9 mouse cellular contexts compared by ENCODE assay signal in genomic region chr3:21530862-21531261, GRCm38 (mm10).
DNase-seq lines count a peak whose midpoint lies in the region; ATAC-seq and TF ChIP-seq lines count a peak whose summit lies in the region.
"Had no signal": no experiment of that assay in that cellular context is flagged by ENCODE, and none has a peak within 500 bp of the region (broad histone marks: within the 10 kb centered on the region; RNA-seq: fewer than 3 reads in every experiment).

No protein-coding gene starts in this region.

- no peak overlapping the region for H3K27ac ChIP-seq in limb, embryonic 11.5 days (replicated peaks; ENCODE audit: low read depth, low read length)
- H3K27ac ChIP-seq in limb, embryonic 10.5 days: no peak overlapping the region
- 0 out of 2 replicates have a peak overlapping the region, but pooled peaks have one; percentile 29 for H3K27ac ChIP-seq in heart, embryonic 11.5 days (ENCODE audit: low read depth, low read length)
- 0 out of 2 replicates have a peak overlapping the region, but pooled peaks have one; percentile 13 for H3K27ac ChIP-seq in limb, embryonic 14.5 days (replicated peaks; ENCODE audit: low read depth, low read length)
- no peak overlapping the region for H3K27ac ChIP-seq in hindbrain, embryonic 10.5 days
- H3K27ac ChIP-seq: limb, embryonic 12.5 days had no signal

- TF ChIP-seq POLR2A in limb, embryonic 14.5 days (IDR thresholded peaks at IDR 0.05; ENCODE audit: borderline replicate concordance, extremely low read depth, insufficient read depth, insufficient read length): no peak

- H3K9me3 ChIP-seq in limb, embryonic 11.5 days (ENCODE audit: control insufficient read depth, low read length): no peaks in the 10 kb centered on the region
- no peaks in the 10 kb centered on the region for H3K9me3 ChIP-seq in limb, embryonic 10.5 days (replicated peaks)
- no peaks in the 10 kb centered on the region for H3K9me3 ChIP-seq in heart, embryonic 11.5 days (replicated peaks; ENCODE audit: control insufficient read depth, low read length)
- no peaks in the 10 kb centered on the region for H3K9me3 ChIP-seq in limb, embryonic 14.5 days (ENCODE audit: control insufficient read depth, low read length)
- no peaks in the 10 kb centered on the region for H3K9me3 ChIP-seq in hindbrain, embryonic 10.5 days
- H3K9me3 ChIP-seq: limb, embryonic 12.5 days had no signal

- no peak overlapping the region for H3K9ac ChIP-seq in limb, embryonic 11.5 days (ENCODE audit: low read length)
- no peak overlapping the region for H3K9ac ChIP-seq in heart, embryonic 11.5 days (ENCODE audit: low read depth, low read length)
- H3K9ac ChIP-seq in limb, embryonic 14.5 days (ENCODE audit: low read depth, low read length, severe bottlenecking): no peak overlapping the region
- H3K9ac ChIP-seq: limb, embryonic 12.5 days had no signal

- peak; percentile 47 for DNase-seq in limb, embryonic 11.5 days (ENCODE audit: low spot score)
- DNase-seq in limb, embryonic 10.5 days (ENCODE audit: low spot score): no peak
- peak; percentile 49 for DNase-seq in limb, embryonic 14.5 days (ENCODE audit: low spot score)
- DNase-seq in thymus, postnatal 36 days: peak; percentile 26 to 36
- DNase-seq in MN1 (ENCODE audit: low spot score): no peak
- DNase-seq in layer of hippocampus, postnatal 10 days (ENCODE audit: low spot score in 2 of 2): no peak
- DNase-seq in hindbrain, embryonic 10.5 days (ENCODE audit: low spot score): no peak

- no peak for ATAC-seq in limb, embryonic 11.5 days (ENCODE audit: insufficient number of reproducible peaks, low FRiP score, low TSS enrichment, low read depth)
- ATAC-seq in heart, embryonic 11.5 days (replicated peaks; ENCODE audit: insufficient number of reproducible peaks, low FRiP score, low TSS enrichment): no peak
- ATAC-seq in limb, embryonic 14.5 days (ENCODE audit: low FRiP score, low read depth): peak; percentile 50; the same call in 1 of the 2 replicates

- H3K27me3 ChIP-seq in limb, embryonic 11.5 days (ENCODE audit: control insufficient read depth, insufficient read depth, low read length): no peaks in the 10 kb centered on the region
- H3K27me3 ChIP-seq in limb, embryonic 10.5 days (ENCODE audit: low read depth, poor library complexity, severe bottlenecking): no peaks in the 10 kb centered on the region
- H3K27me3 ChIP-seq in heart, embryonic 11.5 days (ENCODE audit: control insufficient read depth, insufficient read depth, low read length): no peaks in the 10 kb centered on the region
- H3K27me3 ChIP-seq in limb, embryonic 14.5 days (ENCODE audit: control insufficient read depth, insufficient read depth, low read length): no peaks in the 10 kb centered on the region
- H3K27me3 ChIP-seq in hindbrain, embryonic 10.5 days (ENCODE audit: insufficient read depth, poor library complexity, severe bottlenecking): no peaks in the 10 kb centered on the region
- H3K27me3 ChIP-seq: limb, embryonic 12.5 days had no signal

- H3K4me3 ChIP-seq in limb, embryonic 11.5 days (ENCODE audit: low read depth, low read length): no peak overlapping the region
- no peak overlapping the region for H3K4me3 ChIP-seq in limb, embryonic 10.5 days
- no peak overlapping the region for H3K4me3 ChIP-seq in heart, embryonic 11.5 days (ENCODE audit: low read depth, low read length)
- no peak overlapping the region for H3K4me3 ChIP-seq in limb, embryonic 14.5 days (replicated peaks; ENCODE audit: low read length)
- H3K4me3 ChIP-seq in hindbrain, embryonic 10.5 days: no peak overlapping the region
- H3K4me3 ChIP-seq: limb, embryonic 12.5 days had no signal

- no peak overlapping the region for H3K4me2 ChIP-seq in limb, embryonic 11.5 days (ENCODE audit: low read depth, severe bottlenecking)
- no peak overlapping the region for H3K4me2 ChIP-seq in heart, embryonic 11.5 days
- H3K4me2 ChIP-seq in limb, embryonic 14.5 days (replicated peaks; ENCODE audit: low read depth, low read length, severe bottlenecking): no peak overlapping the region
- H3K4me2 ChIP-seq: limb, embryonic 12.5 days had no signal

- no peaks in the 10 kb centered on the region for H3K4me1 ChIP-seq in limb, embryonic 11.5 days (ENCODE audit: control insufficient read depth, insufficient read depth, low read length)
- H3K4me1 ChIP-seq in limb, embryonic 10.5 days: peaks cover 11% of the 10 kb centered on the region
- H3K4me1 ChIP-seq in heart, embryonic 11.5 days (ENCODE audit: control insufficient read depth, insufficient read depth, low read length): no peaks in the 10 kb centered on the region
- H3K4me1 ChIP-seq in limb, embryonic 14.5 days (ENCODE audit: control insufficient read depth, insufficient read depth, low read length): peaks cover 5% of the 10 kb centered on the region; the same call in 1 of the 2 replicates
- no peaks in the 10 kb centered on the region for H3K4me1 ChIP-seq in hindbrain, embryonic 10.5 days (replicated peaks)

- 14% methylated on average over 5 of the region's 5 CpGs for WGBS in limb, embryonic 11.5 days
- 30% methylated on average over 5 of the region's 5 CpGs for WGBS in limb, embryonic 10.5 days
- 34% methylated on average over 5 of the region's 5 CpGs for WGBS in heart, embryonic 11.5 days (ENCODE audit: insufficient replicate concordance)
- WGBS in limb, embryonic 14.5 days: 8% methylated on average over 5 of the region's 5 CpGs
- WGBS in hindbrain, embryonic 10.5 days: 58% methylated on average over 5 of the region's 5 CpGs

- no peaks in the 10 kb centered on the region for H3K36me3 ChIP-seq in limb, embryonic 11.5 days (ENCODE audit: control insufficient read depth, insufficient read depth, low read length)
- H3K36me3 ChIP-seq in limb, embryonic 10.5 days: no peaks in the 10 kb centered on the region
- H3K36me3 ChIP-seq in heart, embryonic 11.5 days (ENCODE audit: control insufficient read depth, insufficient read depth, low read length): no peaks in the 10 kb centered on the region
- no peaks in the 10 kb centered on the region for H3K36me3 ChIP-seq in limb, embryonic 14.5 days (ENCODE audit: control insufficient read depth, insufficient read depth, low read length)
- no peaks in the 10 kb centered on the region for H3K36me3 ChIP-seq in hindbrain, embryonic 10.5 days
- H3K36me3 ChIP-seq: limb, embryonic 12.5 days had no signal

Comparison
In these comparisons a context has a peak if more than half of its experiments do, and no peak if none do; other contexts are left out.
1. DNase-seq: peak in limb, embryonic 11.5 days (single experiment), limb, embryonic 14.5 days (single experiment) and thymus, postnatal 36 days (2 of 2); none in limb, embryonic 10.5 days (single experiment), MN1 (single experiment), layer of hippocampus, postnatal 10 days (0 of 2) and hindbrain, embryonic 10.5 days (single experiment).
2. H3K27ac ChIP-seq: peak in heart, embryonic 11.5 days (single experiment) and limb, embryonic 14.5 days (single experiment); none in limb, embryonic 11.5 days (single experiment), limb, embryonic 10.5 days (single experiment) and hindbrain, embryonic 10.5 days (single experiment).